Mouse (Mus musculus): ENCODE measurements around the gene Tekt3.

Tekt3 gene

DNA sequence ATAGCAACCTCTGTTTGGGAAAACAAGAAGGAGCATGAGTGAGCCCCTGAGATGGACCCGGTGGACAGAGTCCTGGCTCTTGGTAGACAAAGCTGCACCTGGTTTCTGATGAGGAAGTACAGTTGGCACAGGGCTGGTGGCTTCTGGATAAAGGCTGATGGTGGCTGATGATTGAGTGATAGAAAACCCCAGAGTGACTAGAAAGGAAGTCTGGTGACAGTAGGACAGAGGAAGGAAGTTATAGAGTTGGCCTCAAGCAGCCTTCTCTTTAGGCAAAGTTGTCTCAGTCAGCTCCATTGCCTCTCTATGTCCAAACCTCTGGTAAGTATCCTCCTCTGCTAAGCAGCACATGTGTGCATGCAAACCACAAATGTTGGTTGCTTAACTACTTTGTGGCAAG is 1.5 kb upstream of the Tekt3 start:
- DNase-seq (ENCODE audit: low spot score), result no peak

DNA sequence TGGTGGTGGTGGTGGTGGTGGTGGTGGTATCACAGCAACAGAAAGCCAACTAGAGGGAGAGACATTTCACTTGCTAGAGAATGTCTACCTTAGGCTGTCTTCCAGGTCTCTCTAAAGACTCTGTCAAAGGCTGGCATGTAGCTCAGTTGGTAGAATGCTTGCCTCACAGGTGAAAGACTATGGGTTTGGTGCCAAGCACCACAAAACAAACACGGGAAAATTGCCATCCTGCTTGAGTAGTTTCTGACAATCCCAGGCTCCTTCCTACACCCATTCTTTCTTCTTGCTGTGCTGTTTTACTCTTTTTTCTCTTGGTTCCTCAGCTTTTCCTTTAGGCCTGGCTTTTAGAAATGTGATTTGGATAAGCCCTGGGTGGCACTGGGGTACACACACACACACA is 5.1 kb downstream of the Tekt3 start:
- no peak for DNase-seq (ENCODE audit: low spot score)

GRCm38 (mm10) chr11:63070081-63070480 is 8.6 kb downstream of the Tekt3 start:
- DNase-seq (ENCODE audit: low spot score), result no peak

DNA sequence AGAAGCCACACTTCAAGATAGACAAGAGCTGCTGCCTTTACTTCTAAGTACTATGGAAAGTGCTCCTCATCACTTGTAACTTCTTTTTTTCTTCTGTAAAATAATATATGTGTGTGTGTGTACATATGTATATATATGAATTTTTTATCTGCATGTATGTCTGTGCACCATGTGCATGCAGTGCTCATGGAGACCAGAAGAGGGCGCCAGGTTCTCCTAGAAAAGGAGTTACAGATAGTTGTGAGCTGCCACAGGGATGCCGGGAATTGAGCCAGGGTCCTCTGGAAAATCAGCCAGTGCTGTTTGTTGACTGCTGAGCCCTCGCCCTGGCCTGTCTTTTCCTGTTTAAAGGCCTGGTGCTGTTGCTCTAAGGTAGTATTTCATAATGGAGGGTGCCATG is 23.1 kb downstream of the Tekt3 start:
- DNase-seq (ENCODE audit: low spot score), result no peak

- no peak for DNase-seq (ENCODE audit: low spot score)
Measured at GRCm38 (mm10) chr11:63088672-63089071, 27.2 kb downstream of the Tekt3 start.

DNA sequence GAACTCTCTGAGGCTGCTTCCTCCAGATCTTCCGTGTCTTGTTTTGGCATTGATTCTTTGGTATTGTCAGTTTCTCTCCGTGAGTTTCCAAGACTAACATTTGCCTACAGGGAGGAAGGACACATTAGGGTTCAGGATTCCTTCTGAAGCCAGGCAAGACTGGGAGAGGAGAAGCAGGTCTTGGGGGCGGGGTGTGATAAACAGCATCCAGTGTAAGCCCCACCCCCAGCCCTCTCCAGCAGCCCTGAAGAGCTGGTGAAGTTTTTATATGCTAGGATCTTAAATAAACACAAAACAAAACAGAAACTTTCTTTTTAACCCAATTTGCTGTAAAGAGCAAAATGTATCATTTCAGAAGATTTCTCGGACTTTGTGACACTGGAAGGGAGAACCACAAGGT is 28.8 kb downstream of the Tekt3 start:
- DNase-seq (ENCODE audit: low spot score), result no peak

- no peak for DNase-seq (ENCODE audit: low spot score)
Measured at GRCm38 (mm10) chr11:63090986-63091385, 29.5 kb downstream of the Tekt3 start.

- no peak for DNase-seq (ENCODE audit: low spot score)
Measured at GRCm38 (mm10) chr11:63092271-63092670, 30.8 kb downstream of the Tekt3 start.

- no peak for DNase-seq (ENCODE audit: low spot score)
Measured at GRCm38 (mm10) chr11:63093601-63094000, 32.1 kb downstream of the Tekt3 start.

DNA sequence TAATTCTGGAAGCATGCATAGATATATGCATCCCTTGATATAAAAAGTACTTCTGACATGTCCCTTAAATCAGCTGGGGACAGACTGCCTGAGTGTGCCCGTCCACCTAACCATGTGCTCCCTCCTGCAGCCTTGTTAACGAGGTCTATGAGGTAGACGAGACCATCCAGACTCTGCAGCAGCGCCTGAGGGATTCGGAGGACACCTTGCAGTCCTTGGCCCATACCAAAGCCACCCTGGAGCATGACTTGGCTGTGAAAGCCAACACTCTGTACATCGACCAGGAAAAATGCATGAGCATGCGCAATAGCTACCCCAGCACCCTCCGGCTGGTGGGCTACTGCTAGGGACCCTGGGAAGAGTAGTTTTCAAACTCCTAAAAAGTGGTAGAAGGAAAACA is 33.0 kb downstream of the Tekt3 start:
- DNase-seq (ENCODE audit: low spot score), result no peak

GRCm38 (mm10) chr11:63098016-63098415 is 36.6 kb downstream of the Tekt3 start:
- no peak for DNase-seq (ENCODE audit: low spot score)

DNA sequence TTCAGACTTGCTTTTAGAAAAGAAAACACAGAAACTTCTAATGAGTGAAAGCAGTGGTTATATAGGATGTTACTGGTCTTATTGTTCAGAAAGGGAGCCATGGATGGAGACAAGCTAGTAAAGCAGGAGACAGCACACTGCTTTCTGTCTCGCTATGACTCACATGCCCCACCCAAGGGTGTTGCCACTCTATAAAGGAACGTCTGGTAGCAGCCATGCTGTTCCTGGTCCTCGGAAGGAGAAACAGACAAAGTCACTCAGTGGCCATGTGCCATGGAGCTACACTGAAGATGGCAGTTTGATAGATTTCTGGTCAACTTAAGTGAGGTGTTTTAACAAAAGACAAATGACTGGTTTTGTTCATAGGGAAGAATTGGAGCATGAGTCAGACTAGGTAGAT is 37.9 kb downstream of the Tekt3 start:
- no peak for DNase-seq (ENCODE audit: low spot score)

- no peak for DNase-seq (ENCODE audit: low spot score)
Measured at GRCm38 (mm10) chr11:63103256-63103655, 41.8 kb downstream of the Tekt3 start.

GRCm38 (mm10) chr11:63104026-63104425 is 42.6 kb downstream of the Tekt3 start:
- DNase-seq (ENCODE audit: low spot score), result no peak

- no peak for DNase-seq (ENCODE audit: low spot score)
Measured at GRCm38 (mm10) chr11:63109230-63109775, 47.8 kb downstream of the Tekt3 start.

- DNase-seq (ENCODE audit: low spot score), result no peak
Measured at GRCm38 (mm10) chr11:63110329-63110728, 48.9 kb downstream of the Tekt3 start.

DNA sequence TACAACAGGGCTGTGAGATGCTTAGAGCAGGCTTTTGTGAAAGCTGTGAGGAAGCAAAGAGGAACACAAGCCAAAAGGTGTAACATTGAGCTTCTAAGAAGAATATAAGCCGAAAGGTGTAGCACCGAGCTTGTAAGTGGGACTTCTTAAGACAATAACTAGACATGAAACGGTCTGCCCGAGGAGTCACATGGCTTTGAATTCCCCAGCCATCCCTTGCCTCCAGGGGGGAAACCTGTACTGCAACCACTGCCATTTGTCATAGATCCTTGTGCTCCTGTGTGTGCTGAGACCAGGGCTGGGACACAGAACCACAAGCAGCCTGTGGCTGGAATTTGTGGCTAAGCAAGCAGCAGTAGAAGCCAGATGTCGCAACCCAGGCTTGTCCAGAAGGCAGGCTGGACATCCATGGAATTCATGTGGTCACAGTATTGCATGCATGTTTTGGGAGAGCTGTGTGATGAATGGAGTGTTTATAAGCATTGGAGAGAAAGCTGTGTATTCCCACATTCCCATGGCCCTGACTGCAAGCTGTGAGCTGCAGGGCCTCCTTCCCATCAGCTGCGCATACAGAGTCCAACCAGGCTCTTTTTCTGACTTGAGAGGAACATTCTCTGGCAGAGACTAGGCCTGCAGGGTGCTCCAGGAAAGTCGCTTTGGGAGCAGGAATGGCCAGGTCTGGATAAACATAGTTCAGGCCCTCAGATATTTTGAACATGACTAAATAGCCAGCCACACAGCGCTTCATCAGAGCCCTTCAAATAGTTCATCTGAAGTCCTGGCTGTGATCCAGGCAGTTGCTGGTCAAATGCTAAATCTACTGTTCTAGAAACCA is 53.6 kb downstream of the Tekt3 start:
- DNase-seq (ENCODE audit: low spot score), result no peak

DNA sequence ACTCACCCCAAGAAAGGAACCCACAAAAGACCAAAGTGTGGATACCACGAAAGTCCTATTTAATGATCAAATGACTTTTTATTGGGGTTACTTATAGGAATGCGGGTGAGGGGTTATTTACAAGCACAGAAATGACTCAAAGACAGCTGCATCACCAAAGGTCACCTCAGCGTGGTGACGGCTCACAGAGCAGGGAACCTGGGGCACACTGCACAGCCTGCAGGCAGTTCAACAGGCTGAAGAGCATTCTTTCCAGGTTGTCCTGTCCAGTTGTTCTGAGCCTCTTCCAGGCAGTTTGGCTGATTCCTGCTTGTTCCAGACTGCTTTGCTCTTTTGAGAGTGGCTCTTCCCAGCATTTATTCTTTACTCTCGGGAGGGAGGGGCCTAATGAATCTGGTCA is 55.2 kb downstream of the Tekt3 start:
- no peak for DNase-seq (ENCODE audit: low spot score)

DNA sequence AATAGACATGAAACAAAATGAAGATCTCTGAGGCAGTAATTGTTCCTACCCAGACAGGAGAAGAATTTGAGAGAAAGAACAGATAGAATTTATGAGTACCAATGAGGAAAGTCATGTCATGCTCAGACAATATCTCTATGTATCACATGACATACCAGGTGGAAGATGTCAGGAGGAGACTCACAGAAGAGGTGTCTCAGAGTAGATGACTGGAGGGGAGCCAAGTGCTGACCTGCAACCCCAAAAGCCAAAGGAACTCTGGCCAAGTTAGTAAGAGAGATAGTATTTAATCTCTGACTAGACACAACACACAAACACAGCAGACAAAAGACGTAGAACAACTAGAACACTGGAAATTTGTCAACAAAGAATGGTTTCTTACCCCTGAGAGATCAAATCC is 55.8 kb downstream of the Tekt3 start:
- DNase-seq (ENCODE audit: low spot score), result no peak

DNA sequence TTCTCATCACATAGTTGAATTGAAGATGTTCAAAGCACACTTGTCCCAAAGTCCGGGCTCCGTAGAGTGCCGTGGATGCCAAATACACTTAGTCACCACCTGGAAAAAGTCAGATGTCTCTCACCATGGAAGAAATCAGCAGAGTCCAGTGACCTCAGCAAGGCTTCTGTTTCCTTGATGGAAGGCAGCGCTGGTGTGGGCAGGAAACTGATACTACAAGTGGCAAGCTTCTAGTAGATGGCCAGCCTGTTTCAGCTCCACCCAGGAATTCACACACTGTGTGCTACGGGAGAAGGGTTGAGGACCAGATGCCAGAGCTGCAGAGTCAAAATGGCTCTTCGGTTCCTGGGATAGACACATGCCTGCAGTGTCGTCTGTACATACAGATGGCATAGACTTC is 58.3 kb downstream of the Tekt3 start:
- no peak for DNase-seq (ENCODE audit: low spot score)

- no peak for DNase-seq (ENCODE audit: low spot score)
Measured at GRCm38 (mm10) chr11:63122249-63122648, 60.8 kb downstream of the Tekt3 start.

DNA sequence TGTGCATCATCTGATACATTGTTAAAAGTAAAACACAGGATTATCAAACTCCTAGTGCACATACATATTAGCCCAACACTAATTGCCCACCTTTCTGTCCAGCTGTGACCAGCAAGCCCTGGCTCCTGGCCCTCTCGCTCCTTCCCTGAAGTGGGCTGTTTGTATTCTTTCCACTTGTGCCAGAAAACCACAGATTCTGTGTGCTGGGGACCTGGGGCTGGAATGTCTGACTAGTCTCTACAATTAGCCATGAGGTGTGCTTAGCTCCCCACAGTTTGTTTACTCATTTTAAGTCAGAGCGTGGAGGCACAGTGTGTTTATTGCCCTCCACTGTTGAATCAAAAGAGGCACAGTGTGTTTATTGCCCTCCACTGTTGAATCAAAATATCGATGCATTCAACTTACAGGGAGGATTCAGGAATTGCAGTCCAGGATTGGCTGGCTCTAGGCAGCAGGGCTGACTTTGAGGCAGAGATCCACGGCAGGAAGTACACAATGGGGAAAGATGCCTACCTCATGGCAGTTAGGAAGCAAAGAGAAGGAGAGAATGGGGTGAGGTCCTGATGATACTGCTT is 61.4 kb downstream of the Tekt3 start:
- no peak for DNase-seq (ENCODE audit: low spot score)

GRCm38 (mm10) chr11:63124316-63124715 is 62.9 kb downstream of the Tekt3 start:
- DNase-seq (ENCODE audit: low spot score), result no peak
